Mouse (Mus musculus): ENCODE results near the gene Plxna4. TPM values are rescaled to one million over a fixed set of nuclear protein-coding genes. Genes with fewer than 3 reads are reported as not detected.

Plxna4 gene
- total RNA-seq, 2 experiments from 2014 or later: 103 to 108 TPM

GRCm38 (mm10) chr6:32479193-32479758 lies 108.7 kb downstream of the Plxna4 start:
- peak; percentile 54 to 65 for DNase-seq (ENCODE audit: low spot score in 2 of 2)

- DNase-seq (ENCODE audit: low spot score in 2 of 2): no peak
These were observed 112.0 kb downstream of the Plxna4 start for GRCm38 (mm10) chr6:32475958-32476357.

GRCm38 (mm10) chr6:32472062-32472461 lies 115.9 kb downstream of the Plxna4 start:
- DNase-seq (ENCODE audit: low spot score in 2 of 2): no peak

GRCm38 (mm10) chr6:32471639-32472038 lies 116.4 kb downstream of the Plxna4 start:
- DNase-seq (ENCODE audit: low spot score in 2 of 2): no peak

GRCm38 (mm10) chr6:32469196-32469595 lies 118.8 kb downstream of the Plxna4 start:
- DNase-seq (ENCODE audit: low spot score in 2 of 2): no peak

- no peak for DNase-seq (ENCODE audit: low spot score in 2 of 2)
These were observed 122.9 kb downstream of the Plxna4 start for GRCm38 (mm10) chr6:32465129-32465528.

GRCm38 (mm10) chr6:32464637-32465036 lies 123.4 kb downstream of the Plxna4 start:
- DNase-seq (ENCODE audit: low spot score in 2 of 2): no peak

- DNase-seq (ENCODE audit: low spot score in 2 of 2): peak; percentile 42 to 47
These were observed 123.9 kb downstream of the Plxna4 start for GRCm38 (mm10) chr6:32464046-32464445.

- no peak for DNase-seq (ENCODE audit: low spot score in 2 of 2)
These were observed 127.6 kb downstream of the Plxna4 start for GRCm38 (mm10) chr6:32460400-32460799.

GRCm38 (mm10) chr6:32456641-32457040 lies 131.4 kb downstream of the Plxna4 start:
- peak; percentile 42 to 57 for DNase-seq (ENCODE audit: low spot score in 2 of 2)

- DNase-seq (ENCODE audit: low spot score in 2 of 2): no peak
These were observed 136.1 kb downstream of the Plxna4 start for GRCm38 (mm10) chr6:32451851-32452250.

GRCm38 (mm10) chr6:32449237-32449963 lies 138.6 kb downstream of the Plxna4 start:
- no peak for DNase-seq (ENCODE audit: low spot score in 2 of 2)

GRCm38 (mm10) chr6:32448787-32449186 lies 139.2 kb downstream of the Plxna4 start:
- no peak for DNase-seq (ENCODE audit: low spot score in 2 of 2)

- no peak for DNase-seq (ENCODE audit: low spot score in 2 of 2)
These were observed 141.7 kb downstream of the Plxna4 start for GRCm38 (mm10) chr6:32446276-32446675.

GRCm38 (mm10) chr6:32445246-32445645 lies 142.7 kb downstream of the Plxna4 start:
- DNase-seq (ENCODE audit: low spot score in 2 of 2): no peak

GRCm38 (mm10) chr6:32444393-32444792 lies 143.6 kb downstream of the Plxna4 start:
- no peak for DNase-seq (ENCODE audit: low spot score in 2 of 2)

- DNase-seq (ENCODE audit: low spot score in 2 of 2): no peak
These were observed 144.3 kb downstream of the Plxna4 start for GRCm38 (mm10) chr6:32443679-32444078.

- no peak for DNase-seq (ENCODE audit: low spot score in 2 of 2)
These were observed 148.6 kb downstream of the Plxna4 start for GRCm38 (mm10) chr6:32439434-32439833.

GRCm38 (mm10) chr6:32437219-32437618 lies 150.8 kb downstream of the Plxna4 start:
- DNase-seq (ENCODE audit: low spot score in 2 of 2): peak in 1 of 2 experiments; percentile 19

GRCm38 (mm10) chr6:32423124-32423523 lies 164.9 kb downstream of the Plxna4 start:
- DNase-seq (ENCODE audit: low spot score in 2 of 2): no peak

GRCm38 (mm10) chr6:32420610-32421009 lies 167.4 kb downstream of the Plxna4 start:
- DNase-seq (ENCODE audit: low spot score in 2 of 2): no peak

- no peak for DNase-seq (ENCODE audit: low spot score in 2 of 2)
These were observed 170.6 kb downstream of the Plxna4 start for GRCm38 (mm10) chr6:32417351-32417750.

GRCm38 (mm10) chr6:32411325-32411724 lies 176.7 kb downstream of the Plxna4 start:
- DNase-seq (ENCODE audit: low spot score in 2 of 2): no peak

All from layer of hippocampus, postnatal 10 days (tissue).